Mouse (Mus musculus) ES-Bruce4 (cell line): ENCODE measurements around the gene Trim40. TPM values are rescaled to one million over a fixed set of nuclear protein-coding genes. Genes with fewer than 3 reads are reported as not detected.

Experiments used
- H3K27ac ChIP-seq: 2 replicates; pipeline ENCODE4 v1.5.1; 2012; ENCODE audit warnings: low read length, inconsistent platforms; ENCODE audit not compliant: insufficient read depth
- H3K27me3 ChIP-seq: 2 replicates; pipeline ENCODE4 v1.6.1; 2012; ENCODE audit warnings: mild to moderate bottlenecking, low read length, inconsistent platforms; ENCODE audit not compliant: control insufficient read depth, poor library complexity, insufficient read depth, severe bottlenecking
- H3K36me3 ChIP-seq: 2 replicates; pipeline ENCODE4 v1.6.1; 2012; ENCODE audit warnings: inconsistent platforms, mild to moderate bottlenecking, low read length, moderate library complexity; ENCODE audit not compliant: control insufficient read depth, poor library complexity, insufficient read depth, severe bottlenecking
- H3K4me1 ChIP-seq: one replicate; pipeline ENCODE4 v1.8.1; 2011; ENCODE audit warnings: low read length; ENCODE audit not compliant: control insufficient read depth, insufficient read depth
- H3K4me3 ChIP-seq: 2 replicates; pipeline ENCODE4 v1.5.1; 2011; ENCODE audit warnings: low read depth, mild to moderate bottlenecking, low read length
- H3K9ac ChIP-seq: 2 replicates; pipeline ENCODE4 v1.6.1; 2012; ENCODE audit warnings: low read depth, mild to moderate bottlenecking, inconsistent platforms; ENCODE audit not compliant: poor library complexity, severe bottlenecking
- H3K9me3 ChIP-seq: replicated peaks from 2 replicates; pipeline ENCODE4 v1.6.1; 2012; ENCODE audit warnings: mild to moderate bottlenecking, low read length, inconsistent platforms; ENCODE audit not compliant: control insufficient read depth, poor library complexity, insufficient read depth, severe bottlenecking
- CTCF ChIP-seq: IDR thresholded peaks from one replicate; pipeline ENCODE4 v1.8.1; 2011; ENCODE audit warnings: low read depth, low read length
- EP300 ChIP-seq: IDR thresholded peaks from 2 replicates; pipeline ENCODE4 v1.6.1; 2011; ENCODE audit warnings: low read depth, low read length; ENCODE audit not compliant: insufficient read depth
- POLR2A ChIP-seq: IDR thresholded peaks from one replicate; pipeline ENCODE4 v1.8.1; 2011; ENCODE audit warnings: low read length; ENCODE audit not compliant: insufficient read depth
- polyA plus RNA-seq: library from polyadenylated mRNA; stranded (reverse); fragments of >200 nt; gene quantifications from 2 replicates; pipeline ENCODE4 v1.2.4, GENCODE M21; 2011; ENCODE audit warnings: low read depth; ENCODE audit not compliant: missing spikeins, insufficient read depth, insufficient read length

The Trim40 gene
- polyA plus RNA-seq, 1 experiment: not detected

- Histone ChIP-seq H3K9me3 (no peaks in the 10 kb centered on the region), H3K27me3 (no peaks in the 10 kb centered on the region), H3K9ac (no peak overlapping the region), H3K4me1 (peaks cover 2% of the 10 kb centered on the region), H3K27ac (no peak overlapping the region), H3K4me3 (no peak overlapping the region), H3K36me3 (no peaks in the 10 kb centered on the region)
- no peak for TF ChIP-seq EP300
- no peak for TF ChIP-seq CTCF
- TF ChIP-seq POLR2A: no peak
Observed at GRCm38 (mm10) chr17:36912031-36912430, 22.1 kb upstream of the Trim40 start.

GRCm38 (mm10) chr17:36909802-36910201, 19.9 kb upstream of the Trim40 start:
- H3K36me3 ChIP-seq: no peaks in the 10 kb centered on the region
- H3K9ac ChIP-seq: no peak overlapping the region
- no peaks in the 10 kb centered on the region for H3K9me3 ChIP-seq
- TF ChIP-seq POLR2A (no peak), EP300 (no peak), CTCF (no peak)
- H3K4me1 ChIP-seq: peaks cover 2% of the 10 kb centered on the region
- no peak overlapping the region for H3K4me3 ChIP-seq
- H3K27ac ChIP-seq: no peak overlapping the region
- H3K27me3 ChIP-seq: no peaks in the 10 kb centered on the region

GRCm38 (mm10) chr17:36908235-36908634, 18.3 kb upstream of the Trim40 start:
- Histone ChIP-seq H3K4me3 (no peak overlapping the region), H3K9ac (no peak overlapping the region), H3K36me3 (no peaks in the 10 kb centered on the region), H3K27me3 (no peaks in the 10 kb centered on the region), H3K27ac (no peak overlapping the region), H3K4me1 (peaks cover 2% of the 10 kb centered on the region), H3K9me3 (no peaks in the 10 kb centered on the region)
- TF ChIP-seq EP300 (no peak), CTCF (no peak), POLR2A (no peak)

- H3K27me3 ChIP-seq: no peaks in the 10 kb centered on the region
- H3K4me3 ChIP-seq: no peak overlapping the region
- H3K9me3 ChIP-seq: no peaks in the 10 kb centered on the region
- H3K9ac ChIP-seq: no peak overlapping the region
- peaks cover 2% of the 10 kb centered on the region for H3K4me1 ChIP-seq
- no peak overlapping the region; the same call in 1 of the 2 replicates for H3K27ac ChIP-seq
- no peaks in the 10 kb centered on the region for H3K36me3 ChIP-seq
- TF ChIP-seq EP300 (no peak), CTCF (no peak), POLR2A (no peak)
Observed at GRCm38 (mm10) chr17:36903651-36904050, 13.7 kb upstream of the Trim40 start.

GRCm38 (mm10) chr17:36900691-36901090, 10.8 kb upstream of the Trim40 start:
- Histone ChIP-seq H3K9ac (no peak overlapping the region), H3K4me1 (no peaks in the 10 kb centered on the region), H3K9me3 (no peaks in the 10 kb centered on the region), H3K36me3 (no peaks in the 10 kb centered on the region), H3K27ac (no peak overlapping the region), H3K27me3 (no peaks in the 10 kb centered on the region), H3K4me3 (no peak overlapping the region)
- TF ChIP-seq EP300: no peak

DNA sequence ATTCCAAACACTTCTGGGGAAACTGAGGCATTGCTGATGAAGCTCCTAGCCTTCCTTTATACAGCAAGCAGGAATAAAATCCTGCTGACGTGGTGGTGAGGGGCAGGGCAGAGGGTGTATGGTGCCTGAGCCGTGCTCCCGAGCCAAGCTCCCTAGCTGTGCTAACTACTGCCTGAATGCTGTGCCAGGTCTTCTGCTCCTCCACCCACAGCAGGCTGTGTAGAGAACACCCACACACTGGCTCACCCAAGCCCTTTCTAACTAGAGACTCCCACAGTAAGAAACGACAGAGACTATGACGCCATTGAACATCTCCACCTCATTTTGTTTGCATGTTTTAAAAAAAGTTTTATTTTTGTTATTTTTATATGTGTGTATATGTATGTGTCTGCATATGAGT, 10.1 kb upstream of the Trim40 start:
- no peaks in the 10 kb centered on the region for H3K36me3 ChIP-seq
- H3K4me3 ChIP-seq: no peak overlapping the region

More for the DNA sequence above, 10.1 kb upstream of the Trim40 start:
- no peak overlapping the region for H3K27ac ChIP-seq
- TF ChIP-seq EP300 (no peak), POLR2A (no peak), CTCF (no peak)
- no peaks in the 10 kb centered on the region for H3K4me1 ChIP-seq
- no peaks in the 10 kb centered on the region for H3K9me3 ChIP-seq
- H3K9ac ChIP-seq: no peak overlapping the region
- no peaks in the 10 kb centered on the region for H3K27me3 ChIP-seq
